Mouse (Mus musculus): ENCODE data around the gene Arpp21. TPM values are rescaled to one million over a fixed set of nuclear protein-coding genes. Genes with fewer than 3 reads are reported as not detected.

The Arpp21 gene
- polyA plus RNA-seq, 2 experiments: 23.6 to 28.3 TPM

GRCm38 (mm10) chr9:112070961-112071360, 164.8 kb downstream of the Arpp21 start:
- no peak for DNase-seq (ENCODE audit: low spot score)
- Histone ChIP-seq H3K4me2 (replicated peaks; ENCODE audit: low read depth, low read length, severe bottlenecking) (no peak overlapping the region), H3K36me3 (ENCODE audit: control insufficient read depth, insufficient read depth, low read length) (no peaks in the 10 kb centered on the region), H3K27me3 (ENCODE audit: control insufficient read depth, insufficient read depth, low read length) (0 out of 2 replicates have a peak, but pooled peaks cover 3% of the 10 kb centered on the region), H3K4me1 (ENCODE audit: control insufficient read depth, insufficient read depth, low read length) (no peaks in the 10 kb centered on the region), H3K4me3 (replicated peaks; ENCODE audit: low read length) (no peak overlapping the region), H3K9me3 (ENCODE audit: control insufficient read depth, low read length) (no peaks in the 10 kb centered on the region), H3K9ac (ENCODE audit: low read depth, low read length, severe bottlenecking) (no peak overlapping the region), H3K27ac (replicated peaks; ENCODE audit: low read depth, low read length) (no peak overlapping the region)
- TF ChIP-seq POLR2A (IDR thresholded peaks at IDR 0.05; ENCODE audit: borderline replicate concordance, extremely low read depth, insufficient read depth, insufficient read length): no peak
- 33% methylated on average over 5 of the region's 5 CpGs for WGBS
- ATAC-seq (ENCODE audit: low FRiP score, low read depth): no peak

GRCm38 (mm10) chr9:112068250-112068649, 167.5 kb downstream of the Arpp21 start:
- ATAC-seq (ENCODE audit: low FRiP score, low read depth) (no peak), DNase-seq (ENCODE audit: low spot score) (no peak)
- Histone ChIP-seq H3K4me1 (ENCODE audit: control insufficient read depth, insufficient read depth, low read length) (no peaks in the 10 kb centered on the region), H3K9ac (ENCODE audit: low read depth, low read length, severe bottlenecking) (no peak overlapping the region), H3K27ac (replicated peaks; ENCODE audit: low read depth, low read length) (no peak overlapping the region), H3K36me3 (ENCODE audit: control insufficient read depth, insufficient read depth, low read length) (no peaks in the 10 kb centered on the region), H3K4me3 (replicated peaks; ENCODE audit: low read length) (no peak overlapping the region), H3K27me3 (ENCODE audit: control insufficient read depth, insufficient read depth, low read length) (0 out of 2 replicates have a peak, but pooled peaks cover 3% of the 10 kb centered on the region), H3K4me2 (replicated peaks; ENCODE audit: low read depth, low read length, severe bottlenecking) (no peak overlapping the region), H3K9me3 (ENCODE audit: control insufficient read depth, low read length) (no peaks in the 10 kb centered on the region)
- no peak for TF ChIP-seq POLR2A (IDR thresholded peaks at IDR 0.05; ENCODE audit: borderline replicate concordance, extremely low read depth, insufficient read depth, insufficient read length)
- 91% methylated on average over 5 of the region's 5 CpGs for WGBS

- no peak for TF ChIP-seq POLR2A (IDR thresholded peaks at IDR 0.05; ENCODE audit: borderline replicate concordance, extremely low read depth, insufficient read depth, insufficient read length)
- Histone ChIP-seq H3K27ac (replicated peaks; ENCODE audit: low read depth, low read length) (no peak overlapping the region), H3K36me3 (ENCODE audit: control insufficient read depth, insufficient read depth, low read length) (no peaks in the 10 kb centered on the region), H3K4me1 (ENCODE audit: control insufficient read depth, insufficient read depth, low read length) (no peaks in the 10 kb centered on the region), H3K9ac (ENCODE audit: low read depth, low read length, severe bottlenecking) (no peak overlapping the region), H3K9me3 (ENCODE audit: control insufficient read depth, low read length) (no peaks in the 10 kb centered on the region), H3K27me3 (ENCODE audit: control insufficient read depth, insufficient read depth, low read length) (no peaks in the 10 kb centered on the region), H3K4me2 (replicated peaks; ENCODE audit: low read depth, low read length, severe bottlenecking) (no peak overlapping the region), H3K4me3 (replicated peaks; ENCODE audit: low read length) (no peak overlapping the region)
- DNase-seq (ENCODE audit: low spot score): no peak
- WGBS: 64% methylated on average over 6 of the region's 6 CpGs
- ATAC-seq (ENCODE audit: low FRiP score, low read depth): no peak
These were observed 174.9 kb downstream of the Arpp21 start for GRCm38 (mm10) chr9:112060696-112061425.

DNA sequence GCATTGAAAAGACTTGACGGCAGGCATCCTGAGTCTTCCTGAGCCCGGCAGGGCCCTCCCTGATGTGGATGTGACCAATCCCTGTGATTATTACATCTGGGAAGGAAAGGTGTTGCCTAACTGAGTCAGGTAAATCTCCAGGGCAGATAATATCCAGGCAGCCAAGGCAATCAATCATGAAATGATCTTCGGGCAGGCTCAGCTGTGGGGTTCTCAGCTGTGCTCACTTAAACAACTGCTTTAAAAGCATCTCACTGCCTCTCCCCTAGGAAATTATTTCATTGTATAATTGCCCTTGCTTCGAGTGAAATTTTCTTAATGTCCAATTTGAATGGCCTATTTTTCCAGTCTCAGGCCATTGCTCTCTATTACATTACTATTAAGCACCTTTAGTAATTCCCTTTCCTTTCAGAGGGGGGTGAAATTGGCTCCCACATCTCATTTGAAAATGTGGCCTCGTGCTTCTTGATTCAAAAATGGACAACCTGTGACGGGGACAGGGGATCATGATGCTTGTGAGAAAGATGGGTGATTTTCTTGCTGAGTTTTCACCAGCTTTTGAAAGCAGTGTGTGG, 180.8 kb downstream of the Arpp21 start:
- Histone ChIP-seq H3K4me1 (ENCODE audit: control insufficient read depth, insufficient read depth, low read length) (no peaks in the 10 kb centered on the region), H3K9ac (ENCODE audit: low read depth, low read length, severe bottlenecking) (no peak overlapping the region), H3K27ac (replicated peaks; ENCODE audit: low read depth, low read length) (no peak overlapping the region), H3K27me3 (ENCODE audit: control insufficient read depth, insufficient read depth, low read length) (no peaks in the 10 kb centered on the region), H3K4me2 (replicated peaks; ENCODE audit: low read depth, low read length, severe bottlenecking) (no peak overlapping the region), H3K4me3 (replicated peaks; ENCODE audit: low read length) (no peak overlapping the region), H3K9me3 (ENCODE audit: control insufficient read depth, low read length) (no peaks in the 10 kb centered on the region), H3K36me3 (ENCODE audit: control insufficient read depth, insufficient read depth, low read length) (no peaks in the 10 kb centered on the region)
- WGBS: 72% methylated on average over 6 of the region's 6 CpGs
- ATAC-seq (ENCODE audit: low FRiP score, low read depth): no peak
- TF ChIP-seq POLR2A (IDR thresholded peaks at IDR 0.05; ENCODE audit: borderline replicate concordance, extremely low read depth, insufficient read depth, insufficient read length): no peak
- DNase-seq (ENCODE audit: low spot score): no peak

GRCm38 (mm10) chr9:112047903-112048467, 187.8 kb downstream of the Arpp21 start:
- ATAC-seq (ENCODE audit: low FRiP score, low read depth) (no peak), DNase-seq (ENCODE audit: low spot score) (no peak)
- WGBS: 81% methylated on average over 9 of the region's 9 CpGs
- Histone ChIP-seq H3K9ac (ENCODE audit: low read depth, low read length, severe bottlenecking) (no peak overlapping the region), H3K27ac (replicated peaks; ENCODE audit: low read depth, low read length) (no peak overlapping the region), H3K4me3 (replicated peaks; ENCODE audit: low read length) (no peak overlapping the region), H3K4me2 (replicated peaks; ENCODE audit: low read depth, low read length, severe bottlenecking) (no peak overlapping the region), H3K36me3 (ENCODE audit: control insufficient read depth, insufficient read depth, low read length) (no peaks in the 10 kb centered on the region), H3K9me3 (ENCODE audit: control insufficient read depth, low read length) (no peaks in the 10 kb centered on the region), H3K27me3 (ENCODE audit: control insufficient read depth, insufficient read depth, low read length) (no peaks in the 10 kb centered on the region), H3K4me1 (ENCODE audit: control insufficient read depth, insufficient read depth, low read length) (no peaks in the 10 kb centered on the region)
- TF ChIP-seq POLR2A (IDR thresholded peaks at IDR 0.05; ENCODE audit: borderline replicate concordance, extremely low read depth, insufficient read depth, insufficient read length): no peak
